Mouse (Mus musculus) CH12.LX (cell line): Measurements from ENCODE around the gene Arl5c. TPM values are rescaled to one million over a fixed set of nuclear protein-coding genes. Genes with fewer than 3 reads are reported as not detected.
A peak's percentile ranks its signal among the peaks of the same experiment; 100 is the strongest.

ENCODE experiments used
- DNase-seq: peaks from one replicate; pipeline ENCODE4 v3.0.0-alpha.2; 2013; ENCODE audit errors: extremely low read depth
- H3K27ac ChIP-seq: 2 replicates; pipeline ENCODE4 v1.5.1; 2012; ENCODE audit warnings: low read depth, mild to moderate bottlenecking, control low read depth, moderate library complexity; ENCODE audit not compliant: insufficient read depth
- H3K27me3 ChIP-seq: replicated peaks from 2 replicates; pipeline ENCODE3; 2012; ENCODE audit warnings: inconsistent platforms
- H3K36me3 ChIP-seq, 2 experiments: replicated peaks in 1 of 2; 2 replicates each; pipeline versions ENCODE3 to v1.6.1; 2012; ENCODE audit warnings: inconsistent platforms in 1 of 2, low read length in 1 of 2, mild to moderate bottlenecking in 1 of 2, mixed read lengths in 1 of 2, moderate library complexity in 1 of 2; ENCODE audit not compliant: control insufficient read depth in 1 of 2, insufficient read depth in 1 of 2
- H3K4me1 ChIP-seq, 2 experiments: 2 replicates each; pipeline ENCODE4 v1.6.1; 2012; ENCODE audit warnings: inconsistent platforms in 1 of 2, moderate library complexity in 1 of 2; ENCODE audit not compliant: insufficient read depth in 2 of 2, control insufficient read depth in 1 of 2
- H3K4me2 ChIP-seq: 2 replicates; pipeline ENCODE4 v1.6.1; 2012; ENCODE audit warnings: low read depth, mild to moderate bottlenecking, control low read depth; ENCODE audit not compliant: poor library complexity, insufficient read depth, severe bottlenecking
- H3K4me3 ChIP-seq, 3 experiments: fragments of 150-350 bp in 1 of 3; sonication (generic) in 1 of 3; replicated peaks in 1 of 3; 2 replicates each; pipeline versions ENCODE3 to v1.5.1; 2011 to 2012; ENCODE audit warnings: low read depth in 2 of 3, low read length in 2 of 3, mild to moderate bottlenecking in 2 of 3, moderate library complexity in 2 of 3, control low read depth in 1 of 3, improper control_type of control experiment in 1 of 3, inconsistent platforms in 1 of 3, mixed read lengths in 1 of 3; ENCODE audit not compliant: poor library complexity in 1 of 3
- H3K79me2 ChIP-seq: replicated peaks from 2 replicates; pipeline ENCODE4 v1.6.1; 2012; ENCODE audit warnings: mild to moderate bottlenecking, moderate library complexity; ENCODE audit not compliant: control insufficient read depth, poor library complexity, insufficient read depth, severe bottlenecking; ENCODE audit errors: extremely low read depth
- H3K9ac ChIP-seq: 2 replicates; pipeline ENCODE4 v1.6.1; 2012; ENCODE audit warnings: low read depth, mild to moderate bottlenecking, control low read depth, moderate library complexity; ENCODE audit not compliant: insufficient read depth
- H3K9me3 ChIP-seq: replicated peaks from 2 replicates; pipeline ENCODE3; 2012; ENCODE audit warnings: low read length, inconsistent platforms, mixed read lengths
- BHLHE40 ChIP-seq: IDR thresholded peaks from 2 replicates; pipeline ENCODE4 v1.6.1; 2011; ENCODE audit warnings: mild to moderate bottlenecking, low read depth, low read length, improper control_type of control experiment
- CHD1 ChIP-seq: IDR thresholded peaks from 2 replicates; pipeline ENCODE4 v1.6.1; 2012; ENCODE audit warnings: low read depth, low read length, improper control_type of control experiment, inconsistent platforms
- CHD2 ChIP-seq: IDR thresholded peaks from 2 replicates; pipeline ENCODE4 v1.6.1; 2011; ENCODE audit warnings: low read length, improper control_type of control experiment
- CTCF ChIP-seq, 2 experiments: IDR thresholded peaks in 1 of 2; conservative IDR thresholded peaks in 1 of 2; 2 replicates each; pipeline ENCODE4 v1.5.1; 2011 to 2012; ENCODE audit warnings: low read depth in 2 of 2, low read length in 2 of 2, improper control_type of control experiment in 1 of 2, inconsistent platforms in 1 of 2, mild to moderate bottlenecking in 1 of 2, moderate library complexity in 1 of 2
- E2F4 ChIP-seq: IDR thresholded peaks from 2 replicates; pipeline ENCODE4 v1.6.1; 2011; ENCODE audit warnings: low read depth, low read length, improper control_type of control experiment; ENCODE audit not compliant: insufficient replicate concordance
- ELF1 ChIP-seq: IDR thresholded peaks from 2 replicates; pipeline ENCODE4 v1.6.1; 2014; ENCODE audit warnings: low read depth, mild to moderate bottlenecking, inconsistent platforms, low read length, improper control_type of control experiment
- EP300 ChIP-seq: IDR thresholded peaks from 2 replicates; pipeline ENCODE4 v1.6.1; 2011; ENCODE audit warnings: low read length, improper control_type of control experiment
- ETS1 ChIP-seq: conservative IDR thresholded peaks from 2 replicates; pipeline ENCODE4 v1.6.1; 2012; ENCODE audit warnings: low read depth, mild to moderate bottlenecking, inconsistent platforms, low read length, improper control_type of control experiment, moderate library complexity
- HCFC1 ChIP-seq: IDR thresholded peaks from 2 replicates; pipeline ENCODE4 v1.6.1; 2012; ENCODE audit warnings: low read depth, mild to moderate bottlenecking, inconsistent platforms, low read length, improper control_type of control experiment
- JUN ChIP-seq: IDR thresholded peaks from 2 replicates; pipeline ENCODE4 v1.6.1; 2011; ENCODE audit warnings: low read depth, mild to moderate bottlenecking, low read length, improper control_type of control experiment, moderate library complexity; ENCODE audit not compliant: insufficient read depth
- JUND ChIP-seq: conservative IDR thresholded peaks from 2 replicates; pipeline ENCODE4 v1.6.1; 2011; ENCODE audit warnings: low read depth, low read length, improper control_type of control experiment
- KAT2A ChIP-seq: IDR thresholded peaks from 2 replicates; pipeline ENCODE4 v1.6.1; 2012; ENCODE audit warnings: low read length, improper control_type of control experiment, inconsistent platforms; ENCODE audit not compliant: insufficient replicate concordance
- MAFK ChIP-seq: IDR thresholded peaks from 2 replicates; pipeline ENCODE4 v1.6.1; 2011; ENCODE audit warnings: low read length, improper control_type of control experiment; ENCODE audit not compliant: insufficient replicate concordance
- MAX ChIP-seq: IDR thresholded peaks from 2 replicates; pipeline ENCODE4 v1.6.1; 2011; ENCODE audit warnings: low read length, improper control_type of control experiment
- MAZ ChIP-seq: IDR thresholded peaks from 2 replicates; pipeline ENCODE4 v1.6.1; 2012; ENCODE audit warnings: low read depth, mild to moderate bottlenecking, inconsistent platforms, low read length, improper control_type of control experiment, moderate library complexity
- MEF2A ChIP-seq: IDR thresholded peaks from 2 replicates; pipeline ENCODE4 v1.6.1; 2014; ENCODE audit warnings: low read depth, mild to moderate bottlenecking, inconsistent platforms, low read length, improper control_type of control experiment, borderline replicate concordance
- MXI1 ChIP-seq: IDR thresholded peaks from 2 replicates; pipeline ENCODE4 v1.6.1; 2011; ENCODE audit warnings: mild to moderate bottlenecking, low read depth, low read length, improper control_type of control experiment
- MYC ChIP-seq: IDR thresholded peaks from 2 replicates; pipeline ENCODE4 v1.6.1; 2011; ENCODE audit warnings: low read depth, mild to moderate bottlenecking, improper control_type of control experiment, low read length
- NELFE ChIP-seq: IDR thresholded peaks from 2 replicates; pipeline ENCODE4 v1.6.1; 2011; ENCODE audit warnings: low read depth, low read length, improper control_type of control experiment
- NRF1 ChIP-seq: IDR thresholded peaks from 2 replicates; pipeline ENCODE4 v1.6.1; 2014; ENCODE audit warnings: low read depth, mild to moderate bottlenecking, inconsistent platforms, low read length, improper control_type of control experiment, moderate library complexity
- PAX5 ChIP-seq: IDR thresholded peaks from 2 replicates; pipeline ENCODE4 v1.6.1; 2012; ENCODE audit warnings: low read length, inconsistent platforms, mixed read lengths
- POLR2A ChIP-seq: IDR thresholded peaks from 2 replicates; pipeline ENCODE4 v1.6.1; 2011; ENCODE audit warnings: low read depth, mild to moderate bottlenecking, improper control_type of control experiment, low read length
- RAD21 ChIP-seq: IDR thresholded peaks from 2 replicates; pipeline ENCODE4 v1.6.1; 2011; ENCODE audit warnings: low read depth, mild to moderate bottlenecking, low read length, improper control_type of control experiment, moderate library complexity
- SIN3A ChIP-seq: IDR thresholded peaks from 2 replicates; pipeline ENCODE4 v1.6.1; 2012; ENCODE audit warnings: low read length, improper control_type of control experiment, inconsistent platforms
- SMC3 ChIP-seq: IDR thresholded peaks from 2 replicates; pipeline ENCODE4 v1.6.1; 2011; ENCODE audit warnings: low read depth, low read length, improper control_type of control experiment
- TBP ChIP-seq: conservative IDR thresholded peaks from 2 replicates; pipeline ENCODE4 v1.6.1; 2011; ENCODE audit warnings: low read depth, low read length, improper control_type of control experiment
- TCF12 ChIP-seq: IDR thresholded peaks from 2 replicates; pipeline ENCODE4 v1.6.1; 2014; ENCODE audit warnings: low read depth, mild to moderate bottlenecking, inconsistent platforms, low read length, improper control_type of control experiment
- UBTF ChIP-seq: IDR thresholded peaks from 2 replicates; pipeline ENCODE4 v1.6.1; 2012; ENCODE audit warnings: low read depth, mild to moderate bottlenecking, inconsistent platforms, low read length, improper control_type of control experiment, moderate library complexity
- USF1 ChIP-seq: IDR thresholded peaks from 2 replicates; pipeline ENCODE4 v1.6.1; 2014; ENCODE audit warnings: low read depth, mild to moderate bottlenecking, inconsistent platforms, low read length, improper control_type of control experiment
- USF2 ChIP-seq: conservative IDR thresholded peaks from 2 replicates; pipeline ENCODE4 v1.6.1; 2011; ENCODE audit warnings: low read depth, low read length, improper control_type of control experiment
- ZC3H11A ChIP-seq: IDR thresholded peaks from 2 replicates; pipeline ENCODE4 v1.6.1; 2012; ENCODE audit warnings: low read depth, mild to moderate bottlenecking, inconsistent platforms, low read length, improper control_type of control experiment
- ZKSCAN1 ChIP-seq: IDR thresholded peaks from 2 replicates; pipeline ENCODE4 v1.6.1; 2012; ENCODE audit warnings: low read depth, inconsistent platforms, low read length, improper control_type of control experiment, borderline replicate concordance
- ZMIZ1 ChIP-seq: IDR thresholded peaks from 2 replicates; pipeline ENCODE4 v1.6.1; 2012; ENCODE audit warnings: low read depth, mild to moderate bottlenecking, inconsistent platforms, low read length, improper control_type of control experiment
- ZNF384 ChIP-seq: IDR thresholded peaks from 2 replicates; pipeline ENCODE4 v1.6.1; 2012; ENCODE audit warnings: low read depth, low read length, improper control_type of control experiment, inconsistent platforms
- dilution Hi-C: fragments of 300-500 bp; cut with MboI; formaldehyde crosslinking; loops from 2 replicates; pipeline ENCODE4 v1.14.3; 2020; ENCODE audit warnings: low sequenced_read_pairs; ENCODE audit not compliant: extremely low pct_unique_long_range_greater_than_20kb, extremely low pct_ligation_motif_present
- in situ Hi-C: fragments of 300-500 bp; cut with MboI; formaldehyde crosslinking; loops from 3 replicates; pipeline ENCODE4 v1.14.3; 2019; ENCODE audit warnings: low sequenced_read_pairs, low pct_ligation_motif_present, low pct_unique_long_range_greater_than_20kb, mixed read lengths
- polyA plus RNA-seq: library from polyadenylated mRNA; unstranded; fragments of >175 nt; gene quantifications from 2 replicates; pipeline ENCODE4 v1.2.1, GENCODE M21; 2012; ENCODE audit warnings: low read depth; ENCODE audit not compliant: insufficient read length
- total RNA-seq, 2 experiments: library from RNA; depleted of rRNA; stranded (reverse); fragments of 300-350 nt in 1 of 2; fragments of >200 nt in 1 of 2; gene quantifications; 2 replicates each; pipeline ENCODE4 v1.2.3; 2012 to 2014

The Arl5c gene
- total and polyA plus RNA-seq, 3 experiments: 28.5 to 45.5 (median 32.2) TPM

GRCm38 (mm10) chr11:97998898-97999608 is 3.1 kb upstream of the Arl5c start:
- peak; percentile 98 for DNase-seq
- H3K79me2 ChIP-seq: no peaks in the 10 kb centered on the region
- H3K9ac ChIP-seq: peak overlapping the region; percentile 23
- peak overlapping the region; percentile 69 for H3K4me2 ChIP-seq
- H3K4me1 ChIP-seq: peaks cover 42 to 85% of the 10 kb centered on the region in 2 experiments
- TF ChIP-seq NRF1 (0 out of 2 replicates have a peak, but pooled peaks have one; percentile 36), JUN (peak; percentile 79), PAX5 (no peak), RAD21 (no peak; the same call in 1 of the 2 replicates), E2F4 (no peak), MAX (peak; percentile 80; the same call in 1 of the 2 replicates), MEF2A (peak; percentile 72), ZC3H11A (no peak), ZNF384 (peak; percentile 93), JUND (0 out of 2 replicates have a peak, but pooled peaks have one; percentile 51), CTCF (conservative IDR thresholded peaks at IDR 0.05 in 1 of 2, IDR thresholded peaks at IDR 0.05 in 1 of 2; ENCODE audit: low read depth in 2 of 2, low read length in 2 of 2) (no peak; a peak in 1 of 4 replicates), USF1 (peak; percentile 74), BHLHE40 (peak; percentile 99), SMC3 (peak; percentile 19), UBTF (no peak), MAFK (no peak), POLR2A (peak; percentile 35; the same call in 1 of the 2 replicates), NELFE (no peak), ZKSCAN1 (no peak), KAT2A (no peak), MAZ (no peak), TBP (no peak; the same call in 1 of the 2 replicates), ETS1 (peak; percentile 99), ZMIZ1 (no peak), CHD1 (no peak), HCFC1 (no peak), SIN3A (no peak; the same call in none of the 2 replicates), MYC (peak; percentile 63; the same call in 1 of the 2 replicates), MXI1 (peak; percentile 54), EP300 (peak; percentile 77), CHD2 (no peak), ELF1 (no peak), TCF12 (peak; percentile 80), USF2 (peak; percentile 71)
- peak overlapping the region in 1 of 3 experiments; percentile 23 for H3K4me3 ChIP-seq
- no peaks in the 10 kb centered on the region for H3K36me3 ChIP-seq
- H3K27ac ChIP-seq: peak overlapping the region; percentile 88
- dilution Hi-C loops (no loop called here), in situ Hi-C loops (no loop called here)
- H3K27me3 ChIP-seq: no peaks in the 10 kb centered on the region
- H3K9me3 ChIP-seq: no peaks in the 10 kb centered on the region
